Mouse (Mus musculus) kidney, adult 2 months (tissue): ENCODE measurements around the gene Sox6.

ENCODE experiments used
- CTCF ChIP-seq: fragments of 200-500 bp; conservative IDR thresholded peaks from 2 replicates; pipeline ENCODE4 v1.5.1; 2011; ENCODE audit warnings: low read depth, mild to moderate bottlenecking, control low read depth, low read length, moderate library complexity, mixed read lengths; ENCODE audit not compliant: insufficient read depth, insufficient read length
- POLR2A ChIP-seq: fragments of 200-500 bp; IDR thresholded peaks from one replicate; pipeline ENCODE4 v1.6.1; 2011; ENCODE audit warnings: low read depth, low read length, control low read depth

DNA sequence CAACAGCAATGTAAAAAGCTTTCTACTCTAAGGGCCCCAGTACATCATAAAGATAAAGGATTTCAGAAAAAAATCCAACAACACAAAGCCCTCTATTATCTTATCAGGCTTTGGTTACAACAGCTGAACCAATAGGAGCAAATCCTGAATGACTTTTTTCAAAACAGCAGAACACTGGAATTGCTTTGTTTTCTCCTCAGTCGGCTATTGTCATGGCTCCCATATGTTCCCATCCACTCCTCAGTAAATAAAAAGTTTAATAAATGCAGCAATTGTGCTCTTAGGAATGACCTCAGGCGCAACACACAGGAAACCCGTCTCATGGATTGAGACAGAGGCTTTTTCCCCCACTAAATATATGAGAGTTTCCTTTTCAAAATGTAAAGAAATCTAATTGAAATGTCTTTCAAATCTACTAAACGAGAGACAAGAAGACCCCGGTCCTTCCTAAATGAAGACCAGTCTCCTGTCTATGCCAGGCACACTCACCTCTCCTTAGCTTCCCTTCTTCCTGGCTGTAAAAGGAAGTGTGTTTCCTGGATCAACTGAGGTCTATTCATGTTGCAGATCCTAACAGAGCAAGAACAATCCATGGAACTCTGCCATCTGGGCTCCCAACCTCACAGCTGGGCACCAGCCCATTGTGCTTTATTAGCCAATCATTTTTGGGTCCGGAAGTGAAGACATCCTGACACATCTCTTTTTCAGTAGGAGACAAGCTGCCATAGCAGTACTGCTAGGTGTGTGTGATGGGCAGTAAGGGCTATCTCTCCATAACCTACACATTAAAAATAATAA is 369.2 kb downstream of the Sox6 start:
- TF ChIP-seq POLR2A (no peak), CTCF (no peak)
